ENCODE assay signal across 8 mouse cellular contexts in genomic region chr4:45408427-45409132, GRCm38 (mm10). TPM values are rescaled to one million over a fixed set of nuclear protein-coding genes. Genes with fewer than 3 reads are reported as not detected.
DNase-seq lines count a peak whose midpoint lies in the region; ATAC-seq and TF ChIP-seq lines count a peak whose summit lies in the region.

Slc25a51 (minus strand) TSS chr4:45408766.

- H3K27me3 ChIP-seq in heart, embryonic 14.5 days (ENCODE audit: control insufficient read depth, insufficient read depth, low read length): no peaks in the 10 kb centered on the region
- H3K27me3 ChIP-seq in liver, embryonic 14.5 days (ENCODE audit: control insufficient read depth, insufficient read depth, low read length): peaks cover 11% of the 10 kb centered on the region
- H3K27me3 ChIP-seq in neural tube, embryonic 11.5 days (ENCODE audit: control insufficient read depth, insufficient read depth, low read length): no peaks in the 10 kb centered on the region
- H3K27me3 ChIP-seq in stomach, postnatal 0 days (ENCODE audit: control insufficient read depth, insufficient read depth, low read length): no peaks in the 10 kb centered on the region

- no peaks in the 10 kb centered on the region for H3K9me3 ChIP-seq in heart, embryonic 14.5 days (ENCODE audit: control insufficient read depth, low read length)
- H3K9me3 ChIP-seq in liver, embryonic 14.5 days (ENCODE audit: control insufficient read depth, low read length): no peaks in the 10 kb centered on the region
- no peaks in the 10 kb centered on the region for H3K9me3 ChIP-seq in neural tube, embryonic 11.5 days (ENCODE audit: control insufficient read depth, low read length)
- H3K9me3 ChIP-seq in stomach, postnatal 0 days (ENCODE audit: control insufficient read depth, low read length): no peaks in the 10 kb centered on the region

- under 1% methylated on average over 66 of the region's 67 CpGs for WGBS in heart, embryonic 14.5 days
- under 1% methylated on average over 60 of the region's 67 CpGs for WGBS in liver, embryonic 14.5 days (ENCODE audit: insufficient replicate concordance)
- 0% methylated on average over 40 of the region's 67 CpGs for WGBS in neural tube, embryonic 11.5 days
- under 1% methylated on average over 48 of the region's 67 CpGs for WGBS in stomach, postnatal 0 days

- TF ChIP-seq CTCF in liver, embryonic 14.5 days (IDR thresholded peaks at IDR 0.05; ENCODE audit: low read depth): no peak
- no peak for TF ChIP-seq CTCF in stomach, postnatal 0 days (IDR thresholded peaks at IDR 0.05; ENCODE audit: low read depth)

- H3K4me2 ChIP-seq in heart, embryonic 14.5 days (ENCODE audit: low read length): peak within 1 kb of the TSS; percentile 89
- peak within 1 kb of the TSS; percentile 98 for H3K4me2 ChIP-seq in liver, embryonic 14.5 days (ENCODE audit: low read depth)
- H3K4me2 ChIP-seq in neural tube, embryonic 11.5 days (ENCODE audit: low read depth): peak within 1 kb of the TSS; percentile 74
- H3K4me2 ChIP-seq in stomach, postnatal 0 days (replicated peaks; ENCODE audit: low read depth): peak within 1 kb of the TSS; percentile 86

- peak within 1 kb of the TSS; percentile 81 to 92 for H3K27ac ChIP-seq in heart, embryonic 14.5 days (replicated peaks in 1 of 2; ENCODE audit: control insufficient read depth in 1 of 2, insufficient read depth in 1 of 2, low read depth in 2 of 2, low read length in 2 of 2)
- peak within 1 kb of the TSS; percentile 100 for H3K27ac ChIP-seq in liver, embryonic 14.5 days
- H3K27ac ChIP-seq in neural tube, embryonic 11.5 days (ENCODE audit: low read depth, low read length): peak within 1 kb of the TSS; percentile 93
- H3K27ac ChIP-seq in stomach, postnatal 0 days (replicated peaks): peak within 1 kb of the TSS; percentile 99

- peak; percentile 88 for ATAC-seq in CD4-positive, CD25-positive, alpha-beta regulatory T cell, adult 4 months
- peak; percentile 97 for ATAC-seq in heart, embryonic 14.5 days (ENCODE audit: insufficient number of reproducible peaks, insufficient read depth, low FRiP score, low read depth)
- ATAC-seq in liver, embryonic 14.5 days (ENCODE audit: insufficient read depth): peak; percentile 88
- peak; percentile 96 for ATAC-seq in neural tube, embryonic 11.5 days (ENCODE audit: insufficient read depth, low FRiP score, low TSS enrichment)
- peak; percentile 96 for ATAC-seq in stomach, postnatal 0 days (ENCODE audit: low FRiP score, low TSS enrichment)

- peak; percentile 86 for DNase-seq in c-Kit-negative CD71-positive TER-119-positive erythroid progenitor cells, embryonic 14.5 days (ENCODE audit: low read depth, low spot score)
- peak; percentile 77 for DNase-seq in fibroblast of lung, adult 2 months (ENCODE audit: low read depth)
- peak; percentile 89 to 95 for DNase-seq in kidney, postnatal 25 days
- peak; percentile 77 to 85 (median 79) for DNase-seq in liver, embryonic 14.5 days (ENCODE audit: low read depth in 3 of 3, low spot score in 3 of 3)
- peak; percentile 95 for DNase-seq in neural tube, embryonic 11.5 days (ENCODE audit: low spot score)
- peak; percentile 95 for DNase-seq in stomach, postnatal 0 days (ENCODE audit: low spot score)

- H3K4me1 ChIP-seq in heart, embryonic 14.5 days (ENCODE audit: control insufficient read depth in 2 of 2, insufficient read depth in 2 of 2, low read length in 2 of 2): peaks cover 11 to 33% of the 10 kb centered on the region in 2 experiments
- peaks cover 20 to 31% of the 10 kb centered on the region in 2 experiments for H3K4me1 ChIP-seq in liver, embryonic 14.5 days (replicated peaks; ENCODE audit: control insufficient read depth in 2 of 2, insufficient read depth in 2 of 2, low read length in 1 of 2)
- H3K4me1 ChIP-seq in neural tube, embryonic 11.5 days (ENCODE audit: control insufficient read depth, insufficient read depth, low read length): peaks cover 18% of the 10 kb centered on the region
- 0 out of 2 replicates have a peak, but pooled peaks cover 4% of the 10 kb centered on the region for H3K4me1 ChIP-seq in stomach, postnatal 0 days (replicated peaks; ENCODE audit: control insufficient read depth, insufficient read depth)

- peak within 1 kb of the TSS; percentile 85 to 95 for H3K4me3 ChIP-seq in heart, embryonic 14.5 days (ENCODE audit: control insufficient read depth in 1 of 2, insufficient read depth in 1 of 2, low read depth in 1 of 2, low read length in 2 of 2)
- H3K4me3 ChIP-seq in liver, embryonic 14.5 days (ENCODE audit: insufficient read depth in 1 of 2, low read depth in 2 of 2, low read length in 2 of 2): peak within 1 kb of the TSS; percentile 67 to 96
- peak within 1 kb of the TSS; percentile 96 for H3K4me3 ChIP-seq in neural tube, embryonic 11.5 days (ENCODE audit: low read depth, low read length)
- peak within 1 kb of the TSS; percentile 97 for H3K4me3 ChIP-seq in stomach, postnatal 0 days (ENCODE audit: low read depth, low read length)

- H3K9ac ChIP-seq in heart, embryonic 14.5 days (ENCODE audit: low read length): peak within 1 kb of the TSS; percentile 98
- peak within 1 kb of the TSS; percentile 100 for H3K9ac ChIP-seq in liver, embryonic 14.5 days (replicated peaks)
- H3K9ac ChIP-seq in neural tube, embryonic 11.5 days (ENCODE audit: low read length): peak within 1 kb of the TSS; percentile 96
- H3K9ac ChIP-seq in stomach, postnatal 0 days (ENCODE audit: low read length): peak within 1 kb of the TSS; percentile 98

- H3K36me3 ChIP-seq in heart, embryonic 14.5 days (ENCODE audit: control insufficient read depth, insufficient read depth, low read length): peaks cover 13% of the 10 kb centered on the region
- peaks cover 22% of the 10 kb centered on the region for H3K36me3 ChIP-seq in liver, embryonic 14.5 days (replicated peaks; ENCODE audit: control insufficient read depth, insufficient read depth, low read depth)
- no peaks in the 10 kb centered on the region for H3K36me3 ChIP-seq in neural tube, embryonic 11.5 days (ENCODE audit: control insufficient read depth, insufficient read depth, low read length)
- no peaks in the 10 kb centered on the region for H3K36me3 ChIP-seq in stomach, postnatal 0 days (ENCODE audit: control insufficient read depth, insufficient read depth, low read length)

- 0 out of 2 replicates have a peak, but pooled peaks have one; percentile 3 for TF ChIP-seq EP300 in liver, embryonic 14.5 days (IDR thresholded peaks at IDR 0.05; ENCODE audit: low read depth)
- TF ChIP-seq EP300 in stomach, postnatal 0 days (optimal IDR thresholded peaks at IDR 0.05): no peak

RNA-seq across cellular contexts. Expression of gene Slc25a51, which starts in this region (rescaled TPM):
- polyA plus RNA-seq in CD4-positive, CD25-positive, alpha-beta regulatory T cell, adult 4 months (2017; shearing (Covaris generic)): 10 to 100 TPM; 41.0 to 66.6 TPM
- polyA plus RNA-seq in heart, embryonic 14.5 days (2014; fragmentation: Nextera tagmentation; extraction: Ambion mirVana): 74.9 and 77.2 TPM in 2 replicates
- polyA plus RNA-seq in liver, embryonic 14.5 days (2012; rRNA removed): 54.1 and 65.5 TPM in 2 replicates
- polyA plus RNA-seq in liver, embryonic 14.5 days (2014; fragmentation: Nextera tagmentation; extraction: Ambion mirVana): 53.4 and 58.3 TPM in 2 replicates
- polyA plus RNA-seq in neural tube, embryonic 11.5 days (2014; fragmentation: Nextera tagmentation; extraction: Ambion mirVana): 72.7 and 82.2 TPM in 2 replicates
- polyA plus RNA-seq in stomach, postnatal 0 days (2015; fragmentation: Nextera tagmentation; extraction: Ambion mirVana): 39.9 and 40.5 TPM in 2 replicates

Comparison
In these comparisons a context has a peak if more than half of its experiments do, and no peak if none do; other contexts are left out.
1. Peak in every context shown above with its lines: DNase-seq, ATAC-seq, H3K4me3 ChIP-seq and H3K27ac ChIP-seq.